Mouse (Mus musculus): ENCODE data around the gene Gfy.
"Not testable (repeated sequence)": the region's sequence is repeated elsewhere in the genome, so short reads cannot be mapped to it uniquely, and the experiment has no call there.

Gfy gene

DNA sequence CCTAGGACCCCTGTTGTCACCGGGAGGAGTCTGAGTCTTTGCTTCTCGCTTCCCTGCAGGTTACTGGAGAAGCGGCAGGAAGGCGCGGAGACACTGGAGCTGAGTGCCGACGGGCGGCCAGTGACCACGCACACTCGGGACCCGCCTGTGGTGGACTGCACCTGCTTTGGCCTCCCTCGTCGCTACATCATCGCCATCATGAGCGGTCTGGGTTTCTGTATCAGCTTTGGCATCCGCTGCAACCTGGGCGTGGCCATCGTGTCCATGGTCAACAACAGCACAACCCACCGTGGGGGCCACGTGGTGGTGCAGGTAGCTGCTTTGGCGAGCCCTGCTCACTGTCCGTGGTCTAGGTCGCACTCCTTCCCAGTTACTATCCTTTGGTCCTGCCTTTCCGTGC is 10.7 kb downstream of the Gfy start:
- no peak for DNase-seq (ENCODE audit: low read depth, low spot score)

GRCm38 (mm10) chr7:45167761-45168445 is 11.5 kb downstream of the Gfy start:
- DNase-seq (ENCODE audit: low read depth, low spot score): no peak

GRCm38 (mm10) chr7:45166950-45167401 is 12.4 kb downstream of the Gfy start:
- DNase-seq (ENCODE audit: low read depth, low spot score): no peak

GRCm38 (mm10) chr7:45165701-45166100 is 13.7 kb downstream of the Gfy start:
- no peak for DNase-seq (ENCODE audit: low read depth, low spot score)

- no peak for DNase-seq (ENCODE audit: low read depth, low spot score)
Measured at GRCm38 (mm10) chr7:45164833-45165232, 14.5 kb downstream of the Gfy start.

DNA sequence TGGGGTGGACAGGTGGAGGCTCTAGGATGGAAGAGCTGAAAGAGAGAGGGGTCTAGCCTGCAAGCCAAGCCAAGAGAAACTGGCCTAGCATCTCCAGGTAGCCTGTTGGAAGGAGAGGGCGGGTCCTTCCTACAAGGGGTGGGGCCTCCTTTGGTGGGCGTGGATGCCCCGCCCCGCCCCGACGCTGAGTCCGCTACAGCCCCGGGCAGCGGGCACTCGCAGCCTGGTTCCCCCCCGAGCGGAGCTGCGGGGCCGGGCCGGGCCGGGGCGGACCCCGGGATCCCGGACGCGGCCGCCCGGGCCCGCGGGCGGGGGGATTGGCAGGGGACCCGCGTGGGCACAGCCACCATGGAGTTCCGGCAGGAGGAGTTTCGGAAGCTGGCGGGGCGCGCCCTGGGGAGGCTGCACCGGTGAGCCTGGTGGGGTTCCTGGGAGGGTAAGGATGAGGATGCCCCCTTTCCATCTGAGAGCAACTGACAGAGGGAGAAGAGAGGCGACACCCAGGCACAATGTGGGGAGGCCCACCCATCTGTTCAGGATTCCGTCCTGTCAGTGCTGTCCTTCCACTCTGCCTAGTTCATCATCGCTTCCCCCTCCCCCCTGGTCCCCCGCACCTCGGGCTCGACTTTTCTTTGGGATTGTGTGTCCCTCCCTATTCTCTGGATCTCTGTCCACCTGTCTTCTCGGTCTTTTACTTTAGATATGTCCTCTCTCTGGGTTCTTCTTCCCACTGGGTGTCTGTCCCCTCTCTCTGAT is 15.5 kb downstream of the Gfy start, which contains the start of gene Slc17a7:
Gene Slc17a7 (plus strand): TSS at position 215 of the 756 bp plus-strand sequence.
- DNase-seq (ENCODE audit: low read depth, low spot score): peak; percentile 62

- no peak for DNase-seq (ENCODE audit: low read depth, low spot score)
Measured at GRCm38 (mm10) chr7:45162996-45163615, 16.3 kb downstream of the Gfy start.

DNA sequence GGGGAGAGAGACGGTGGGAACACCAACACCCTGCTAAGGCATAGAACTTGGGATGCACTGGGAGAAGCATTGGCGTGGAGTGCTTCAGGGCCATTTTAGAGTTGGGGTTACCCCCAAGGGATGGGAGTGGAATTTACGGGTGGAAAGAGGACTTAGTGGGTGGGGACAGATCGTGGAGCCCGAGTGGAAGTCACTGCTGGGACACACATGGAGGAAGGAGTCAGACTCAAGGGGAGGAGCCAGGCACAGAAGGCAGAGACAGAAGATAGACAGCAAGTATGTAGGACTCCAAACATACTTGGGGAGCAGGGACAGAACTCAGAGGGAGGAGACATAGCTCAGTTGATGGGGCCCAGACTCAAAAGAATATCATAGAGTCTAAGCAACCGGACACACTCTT is 16.8 kb downstream of the Gfy start:
- DNase-seq (ENCODE audit: low read depth, low spot score): no peak

- DNase-seq (ENCODE audit: low read depth, low spot score): peak; percentile 93
Measured at GRCm38 (mm10) chr7:45161612-45162473, 17.5 kb downstream of the Gfy start.

GRCm38 (mm10) chr7:45160866-45161265 is 18.5 kb downstream of the Gfy start:
- DNase-seq (ENCODE audit: low read depth, low spot score): no peak

DNA sequence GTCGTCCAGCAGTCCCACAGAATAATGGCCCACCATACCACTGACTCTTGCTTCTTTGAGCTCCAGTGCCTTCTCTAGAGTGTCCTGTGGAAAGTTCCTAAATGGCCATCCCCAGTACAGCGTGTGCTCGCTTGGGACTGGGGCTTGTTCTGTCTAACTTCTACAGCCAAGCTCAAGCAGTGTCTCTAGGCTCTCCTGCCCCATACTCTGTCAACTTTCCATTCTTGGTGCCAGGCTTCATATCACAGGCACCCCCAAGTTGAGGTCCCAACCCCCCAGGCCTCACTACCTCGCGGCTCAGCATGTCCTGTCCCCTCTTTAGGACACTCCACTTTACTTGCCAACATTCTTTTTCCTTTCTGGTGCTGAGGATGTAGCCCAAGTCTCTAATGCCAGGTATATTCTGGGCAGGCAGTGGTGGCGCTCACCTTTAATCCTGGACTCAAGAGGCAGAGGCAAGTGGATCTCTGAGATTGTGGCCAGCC is 19.0 kb downstream of the Gfy start:
- no peak for DNase-seq (ENCODE audit: low read depth, low spot score)

- no peak for DNase-seq (ENCODE audit: low read depth, low spot score)
Measured at GRCm38 (mm10) chr7:45158991-45159390, 20.4 kb downstream of the Gfy start.

DNA sequence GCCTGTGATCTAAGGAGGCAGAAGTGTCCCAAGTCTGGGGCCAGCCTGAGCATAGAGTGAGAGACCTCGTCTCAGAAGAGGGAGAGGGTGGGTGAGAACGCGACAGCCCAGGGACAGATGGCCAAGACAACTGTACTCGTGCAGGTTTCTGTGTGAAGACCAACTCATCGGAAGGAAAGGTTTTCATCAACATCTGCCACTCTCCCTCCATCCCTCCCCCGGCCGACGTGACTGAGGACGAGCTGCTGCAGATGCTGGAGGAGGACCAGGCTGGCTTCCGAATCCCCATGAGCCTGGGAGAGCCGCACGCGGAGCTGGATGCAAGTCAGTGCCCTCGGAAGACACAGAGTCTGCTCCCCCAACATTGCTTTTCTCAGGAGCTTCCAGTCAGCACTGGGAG is 21.9 kb downstream of the Gfy start:
- no peak for DNase-seq (ENCODE audit: low read depth, low spot score)

DNA sequence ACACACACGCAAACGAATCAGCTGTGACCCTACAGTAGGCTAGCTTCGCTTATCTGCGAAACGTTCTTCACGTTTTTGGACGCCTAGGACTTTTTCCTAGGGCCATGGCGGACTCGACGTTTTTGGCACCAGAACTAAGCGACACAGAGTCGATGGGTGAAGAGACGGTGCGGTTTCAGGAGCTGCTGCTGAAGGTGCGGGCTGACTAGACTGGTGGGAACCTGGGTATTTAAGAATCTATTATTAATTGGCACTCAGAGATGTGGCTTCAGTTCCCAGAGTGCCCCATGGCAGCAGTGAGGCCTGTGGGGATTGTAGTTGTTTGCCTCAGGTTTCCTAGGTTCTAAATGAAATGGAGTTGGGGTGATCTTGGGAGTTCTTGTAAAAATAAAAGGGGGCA is 23.2 kb downstream of the Gfy start:
- DNase-seq (ENCODE audit: low read depth, low spot score): no peak

DNA sequence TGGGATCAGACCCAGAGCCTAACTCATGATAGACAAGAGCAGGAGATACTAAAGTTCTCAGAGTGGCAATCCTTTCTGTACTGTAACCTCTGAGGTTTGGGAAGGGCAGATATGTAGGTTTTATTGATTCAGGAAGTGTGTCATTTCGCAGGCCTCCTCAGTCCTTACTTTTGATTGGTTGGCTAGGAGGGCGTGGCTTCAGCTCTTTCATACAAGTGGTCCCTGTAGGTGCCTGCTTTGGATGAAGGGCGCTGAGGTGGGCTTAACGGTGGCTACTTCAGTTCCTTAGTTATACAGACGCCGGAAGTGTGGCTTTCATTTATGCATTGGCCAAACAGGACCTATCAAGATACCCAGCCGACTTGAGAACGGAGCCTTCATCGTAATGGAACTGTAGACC is 23.8 kb downstream of the Gfy start:
- no peak for DNase-seq (ENCODE audit: low read depth, low spot score)

DNA sequence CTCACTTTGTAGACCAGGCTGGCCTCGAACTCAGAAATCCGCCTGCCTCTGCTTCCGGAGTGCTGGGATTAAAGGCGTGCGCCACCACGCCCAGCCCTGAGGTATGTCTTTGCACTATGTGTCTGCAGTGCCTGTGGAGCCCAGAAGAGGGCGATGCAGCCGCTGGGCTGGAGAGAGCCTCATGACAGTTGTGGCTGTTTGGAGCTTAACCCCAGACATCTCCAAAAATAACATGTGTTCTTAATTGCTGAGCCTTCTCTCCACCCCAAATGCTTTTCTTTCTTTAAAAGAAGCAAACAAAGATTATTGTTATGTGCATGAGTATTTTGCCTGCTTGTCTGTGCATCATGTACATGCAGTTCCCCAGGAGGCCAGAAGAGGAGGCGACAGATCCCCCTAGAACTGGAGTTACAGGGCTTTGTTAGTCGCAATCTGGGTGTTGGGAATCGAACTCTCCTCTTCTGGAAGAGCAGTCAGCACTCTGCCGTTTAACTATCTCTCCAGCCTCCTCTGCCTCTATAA is 24.3 kb downstream of the Gfy start:
- peak; percentile 71 for DNase-seq (ENCODE audit: low read depth, low spot score)

- DNase-seq (ENCODE audit: low read depth, low spot score): peak; percentile 99
Measured at GRCm38 (mm10) chr7:45154096-45154992, 25.0 kb downstream of the Gfy start, which contains the start of the genes Pih1d1 and Aldh16a1. Pih1d1 (plus strand) TSS chr7:45154303. Aldh16a1 (minus strand) TSS chr7:45154584.

DNA sequence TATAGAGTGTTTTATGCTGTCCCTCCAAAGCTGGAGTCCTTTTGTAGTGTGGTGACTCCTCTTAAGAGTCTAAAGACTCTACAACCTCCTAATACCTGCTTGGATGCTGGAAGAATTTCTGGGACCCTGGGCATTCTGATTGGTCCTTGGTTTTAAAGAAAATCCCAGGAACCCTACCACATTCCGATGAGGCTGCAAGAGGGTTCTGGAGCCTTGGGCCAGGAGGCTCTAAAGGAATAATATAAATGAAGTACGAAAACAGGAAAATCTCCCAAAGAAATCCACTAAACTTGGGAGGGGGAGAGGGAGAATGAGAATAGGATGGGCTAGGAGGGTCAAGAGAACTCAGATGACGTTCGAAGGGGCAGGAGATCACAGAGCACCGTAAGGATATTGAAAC is 25.8 kb downstream of the Gfy start:
- no peak for DNase-seq (ENCODE audit: low read depth, low spot score)

DNA sequence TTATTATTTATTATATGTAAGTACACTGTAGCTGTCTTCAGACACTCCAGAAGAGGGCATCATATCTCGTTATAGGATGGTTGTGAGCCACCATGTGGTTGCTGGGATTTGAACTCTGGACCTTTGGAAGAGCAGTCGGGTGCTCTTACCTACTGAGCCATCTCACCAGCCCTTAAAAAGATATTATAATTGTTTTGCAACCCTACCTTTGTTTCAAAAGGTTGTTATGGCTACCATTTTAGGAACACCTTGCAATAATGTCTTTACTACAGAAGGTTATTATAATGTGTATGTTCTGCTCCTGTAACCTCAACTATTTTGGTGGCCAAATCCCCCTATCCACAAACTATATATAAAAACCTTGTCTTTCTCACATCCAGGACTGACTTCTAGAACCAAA is 26.3 kb downstream of the Gfy start:
- DNase-seq (ENCODE audit: low read depth, low spot score): not testable (repeated sequence)

DNA sequence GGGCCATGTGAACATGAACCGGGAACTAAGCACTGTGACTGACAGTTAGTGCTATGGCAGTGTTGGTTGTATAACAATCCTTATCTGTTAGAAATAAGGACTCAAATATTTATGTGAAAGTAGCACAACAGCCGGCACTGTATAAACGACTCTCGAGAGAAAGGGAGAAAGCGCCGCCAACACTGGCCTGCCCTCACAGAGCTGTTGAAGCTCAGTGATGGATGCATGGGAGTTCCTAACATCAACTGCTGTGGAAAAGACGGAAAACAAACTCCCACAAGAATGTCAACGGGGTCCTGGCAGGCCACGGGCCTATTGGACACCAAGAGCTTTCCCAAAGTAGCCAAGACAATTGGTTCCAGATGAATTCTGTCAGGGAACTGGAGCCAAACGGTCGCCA is 28.1 kb downstream of the Gfy start:
- no peak for DNase-seq (ENCODE audit: low read depth, low spot score)
